ENCODE assay signal across 8 mouse cellular contexts in the genomic region with DNA sequence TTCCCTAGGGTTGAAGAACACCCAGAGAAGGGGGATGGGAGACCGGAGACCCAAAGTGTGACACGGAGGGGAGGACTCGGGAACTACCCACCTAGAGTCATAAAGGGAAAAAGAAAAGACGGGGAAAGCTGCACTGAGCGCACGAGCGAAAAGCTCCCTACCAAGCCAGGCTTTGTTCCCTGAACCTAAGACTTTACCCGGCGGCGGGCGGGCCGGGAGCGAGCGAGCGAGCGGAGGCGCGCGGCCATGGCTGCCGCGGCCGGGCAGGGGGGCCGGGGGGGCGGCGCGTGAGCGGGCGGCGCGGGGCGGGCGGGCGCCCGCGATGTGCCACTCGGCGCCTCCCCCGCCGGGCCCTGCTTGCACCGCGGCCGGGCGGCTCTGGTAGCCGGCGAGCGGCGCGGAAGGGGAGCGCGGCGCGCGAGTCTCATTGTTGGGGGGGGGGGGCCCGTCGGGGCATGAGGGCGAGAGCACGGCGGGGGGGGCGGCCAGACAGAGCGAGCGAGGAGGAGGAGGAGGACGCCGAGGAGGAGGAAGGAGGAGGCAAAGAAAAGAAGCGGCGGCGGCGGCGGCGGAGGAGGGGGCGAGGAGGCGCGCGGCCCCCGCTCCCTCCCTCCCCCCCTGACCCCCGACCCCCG. TPM values are rescaled to one million over a fixed set of nuclear protein-coding genes. Genes with fewer than 3 reads are reported as not detected.
DNase-seq lines count a peak whose midpoint lies in the region; ATAC-seq lines count a peak whose summit lies in the region.

A gene (plus strand): TSS at position 522 of the 635 bp plus-strand sequence.

- intact Hi-C loops in heart, postnatal 10 days (cut with DNase I) = loop anchor here (1.0 to 5.0 kb wide), 2 partner anchors 22 to 34 kb away; a partner anchor contains a TSS

- H3K4me3 ChIP-seq in forebrain, embryonic 11.5 days (ENCODE audit: low read depth, low read length) = peak within 1 kb of the TSS; percentile 96
- H3K4me3 ChIP-seq in neural tube, embryonic 14.5 days (ENCODE audit: low read depth, low read length) = peak within 1 kb of the TSS; percentile 82

- H3K4me1 ChIP-seq in forebrain, embryonic 11.5 days (replicated peaks; ENCODE audit: control insufficient read depth, insufficient read depth, low read length) = peaks cover 20% of the 10 kb centered on the region
- H3K4me1 ChIP-seq in neural tube, embryonic 14.5 days (ENCODE audit: control insufficient read depth, insufficient read depth, low read length) = peaks cover 25% of the 10 kb centered on the region

- peak within 1 kb of the TSS; percentile 88 for H3K4me2 ChIP-seq in forebrain, embryonic 11.5 days (ENCODE audit: low read depth, low read length, severe bottlenecking)
- peak within 1 kb of the TSS; percentile 83 for H3K4me2 ChIP-seq in neural tube, embryonic 14.5 days (ENCODE audit: low read depth, low read length)

- H3K27ac ChIP-seq in forebrain, embryonic 11.5 days (ENCODE audit: low read depth, low read length) = peak within 1 kb of the TSS; percentile 80
- H3K27ac ChIP-seq in neural tube, embryonic 14.5 days (ENCODE audit: low read depth, low read length) = peak within 1 kb of the TSS; percentile 80

- peak; percentile 54 to 62 for DNase-seq in CD8-positive naive resting alpha-beta T cell, adult 2 months (ENCODE audit: low read depth in 2 of 2, low spot score in 2 of 2)
- peak in 1 of 2 experiments; percentile 62 for DNase-seq in adrenal gland, postnatal 4 days (ENCODE audit: low spot score in 2 of 2)
- DNase-seq in forebrain, embryonic 11.5 days (ENCODE audit: low spot score) = peak; percentile 90
- peak; percentile 85 for DNase-seq in heart, postnatal 10 days
- peak; percentile 85 to 91 for DNase-seq in kidney, postnatal 36 days
- peak; percentile 74 to 80 for DNase-seq in lung, adult 18-20 months
- peak; percentile 69 for DNase-seq in thymus, postnatal 25 days

- WGBS in forebrain, embryonic 11.5 days = under 1% methylated on average over 44 of the region's 76 CpGs
- under 1% methylated on average over 26 of the region's 76 CpGs for WGBS in neural tube, embryonic 14.5 days

- peak within 1 kb of the TSS; percentile 92 for H3K9ac ChIP-seq in forebrain, embryonic 11.5 days (ENCODE audit: low read length)
- H3K9ac ChIP-seq in neural tube, embryonic 14.5 days (replicated peaks; ENCODE audit: low read depth, low read length) = peak within 1 kb of the TSS; percentile 78

- ATAC-seq in forebrain, embryonic 11.5 days (replicated peaks; ENCODE audit: low FRiP score) = peak; percentile 52; the same call in 1 of the 2 replicates
- ATAC-seq in neural tube, embryonic 14.5 days (ENCODE audit: low read depth) = peak; percentile 64

- H3K27me3 ChIP-seq in forebrain, embryonic 11.5 days (ENCODE audit: control insufficient read depth, insufficient read depth, low read length) = peaks cover 14% of the 10 kb centered on the region
- H3K27me3 ChIP-seq in neural tube, embryonic 14.5 days (ENCODE audit: control insufficient read depth, insufficient read depth, low read length) = peaks cover 13% of the 10 kb centered on the region

- H3K36me3 ChIP-seq in forebrain, embryonic 11.5 days (ENCODE audit: control insufficient read depth, insufficient read depth, low read length) = peaks cover 8% of the 10 kb centered on the region
- no peaks in the 10 kb centered on the region for H3K36me3 ChIP-seq in neural tube, embryonic 14.5 days (ENCODE audit: control insufficient read depth, insufficient read depth, low read length)

- no peaks in the 10 kb centered on the region for H3K9me3 ChIP-seq in forebrain, embryonic 11.5 days (ENCODE audit: control insufficient read depth, low read length)
- no peaks in the 10 kb centered on the region for H3K9me3 ChIP-seq in neural tube, embryonic 14.5 days (ENCODE audit: control insufficient read depth, low read length)

RNA-seq across cellular contexts. Expression of the gene that starts here (rescaled TPM):
- 10 to 100 TPM; 49.0 to 59.7 TPM for total RNA-seq in adrenal gland, postnatal 4 days (2021)
- 3.4 and 4.9 TPM in 2 replicates for polyA plus RNA-seq in forebrain, embryonic 11.5 days (2014; fragmentation: Nextera tagmentation; extraction: Ambion mirVana)
- 10 to 100 TPM; 55.8 to 61.7 TPM for total RNA-seq in heart, postnatal 10 days (2021)
- polyA plus RNA-seq in neural tube, embryonic 14.5 days (2014; fragmentation: Nextera tagmentation; extraction: Ambion mirVana) = 4.7 and 5.1 TPM in 2 replicates
